Mouse (Mus musculus) adrenal gland, adult (tissue): ENCODE results near the gene Scn8a.

Experiments used
- DNase-seq, 2 experiments: peaks; one replicate each; pipeline ENCODE4 v3.0.0; 2022 to 2023; ENCODE audit warnings: low spot score in 1 of 2; ENCODE audit not compliant: inconsistent age in 2 of 2

The Scn8a gene

GRCm38 (mm10) chr15:100952854-100953253 is 83.2 kb downstream of the Scn8a start:
- peak in 1 of 2 experiments; percentile 18 for DNase-seq

- DNase-seq = no peak
Measured at GRCm38 (mm10) chr15:100953955-100954354, 84.3 kb downstream of the Scn8a start.

- no peak for DNase-seq
Measured at GRCm38 (mm10) chr15:100954751-100955150, 85.1 kb downstream of the Scn8a start.

GRCm38 (mm10) chr15:100960958-100961357 is 91.3 kb downstream of the Scn8a start:
- no peak for DNase-seq

- no peak for DNase-seq
Measured at GRCm38 (mm10) chr15:100961561-100961960, 91.9 kb downstream of the Scn8a start.

GRCm38 (mm10) chr15:100971443-100971842 is 101.8 kb downstream of the Scn8a start:
- no peak for DNase-seq

- DNase-seq = no peak
Measured at GRCm38 (mm10) chr15:100972795-100973194, 103.1 kb downstream of the Scn8a start.

GRCm38 (mm10) chr15:100974679-100975078 is 105.0 kb downstream of the Scn8a start:
- peak in 1 of 2 experiments; percentile 35 for DNase-seq

- peak; percentile 53 to 80 for DNase-seq
Measured at GRCm38 (mm10) chr15:100983427-100984153, 113.9 kb downstream of the Scn8a start.

GRCm38 (mm10) chr15:100984154-100984893 is 114.7 kb downstream of the Scn8a start:
- no peak for DNase-seq

- no peak for DNase-seq
Measured at GRCm38 (mm10) chr15:100986479-100986878, 116.8 kb downstream of the Scn8a start.

GRCm38 (mm10) chr15:100987031-100987430 is 117.4 kb downstream of the Scn8a start:
- DNase-seq = no peak

GRCm38 (mm10) chr15:100990283-100990682 is 120.6 kb downstream of the Scn8a start:
- DNase-seq = no peak

- peak in 1 of 2 experiments; percentile 39 for DNase-seq
Measured at GRCm38 (mm10) chr15:100997090-100997489, 127.4 kb downstream of the Scn8a start.

- DNase-seq = no peak
Measured at GRCm38 (mm10) chr15:101001685-101002084, 132.0 kb downstream of the Scn8a start.

GRCm38 (mm10) chr15:101002466-101002865 is 132.8 kb downstream of the Scn8a start:
- no peak for DNase-seq

- no peak for DNase-seq
Measured at GRCm38 (mm10) chr15:101004538-101004937, 134.9 kb downstream of the Scn8a start.

- no peak for DNase-seq
Measured at GRCm38 (mm10) chr15:101005717-101006116, 136.1 kb downstream of the Scn8a start.

- DNase-seq = peak; percentile 73 to 87
Measured at GRCm38 (mm10) chr15:101006251-101007040, 136.8 kb downstream of the Scn8a start.

- DNase-seq = no peak
Measured at GRCm38 (mm10) chr15:101007236-101007635, 137.6 kb downstream of the Scn8a start.

GRCm38 (mm10) chr15:101008386-101009010 is 138.8 kb downstream of the Scn8a start:
- no peak for DNase-seq
